Mouse (Mus musculus) CH12F3 (cell line): ENCODE data around the gene Dhx35.

Source experiments
- in situ Hi-C: fragments of 300-500 bp; cut with MboI; formaldehyde crosslinking; loops from 2 replicates; pipeline ENCODE4 v1.14.3; 2020; ENCODE audit warnings: low sequenced_read_pairs

Dhx35 gene

DNA sequence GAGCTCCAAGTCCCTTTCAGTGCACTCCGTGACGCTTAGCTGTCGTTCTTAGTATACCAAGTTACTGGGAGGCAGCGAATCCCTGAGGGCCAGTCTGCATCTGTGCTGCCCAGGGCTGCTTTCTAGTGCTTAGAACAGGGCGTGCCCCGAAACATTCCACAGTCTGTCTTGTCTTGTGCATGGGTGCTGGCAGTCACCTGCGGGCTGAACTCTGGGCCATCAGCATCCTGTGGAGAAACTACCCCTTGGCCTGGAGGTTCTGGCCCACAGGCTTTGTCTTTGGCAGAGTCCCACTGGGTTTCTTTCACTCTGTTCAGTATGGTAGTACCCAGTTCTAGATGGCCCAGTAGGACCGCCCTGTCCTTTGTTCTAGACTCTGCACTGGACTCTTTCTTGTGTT is 6.2 kb downstream of the Dhx35 start:
- in situ Hi-C loops, result no loop called here

- in situ Hi-C loops, result no loop called here
These were observed 9.0 kb downstream of the Dhx35 start for GRCm38 (mm10) chr2:158803575-158803974.

DNA sequence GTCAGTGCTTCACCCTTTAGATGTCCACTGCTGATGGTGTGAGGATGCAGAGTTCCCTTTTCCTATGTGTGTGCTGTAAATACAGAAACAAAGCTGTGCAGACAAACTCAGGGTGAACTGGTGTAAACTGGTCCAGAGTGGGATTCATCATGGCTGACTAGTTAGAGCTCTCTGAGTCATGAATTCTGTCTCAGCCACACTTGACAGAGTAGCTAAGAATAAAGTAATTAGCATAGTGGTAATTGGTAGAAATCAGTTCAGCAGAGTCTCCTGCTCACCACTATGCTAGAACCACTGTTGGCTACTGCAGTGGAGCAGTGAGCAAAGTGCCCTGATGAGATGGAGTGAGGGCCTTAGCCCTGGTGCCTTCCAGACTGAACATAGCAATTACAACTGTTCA is 21.1 kb downstream of the Dhx35 start:
- in situ Hi-C loops, result no loop called here

GRCm38 (mm10) chr2:158816239-158816638 is 21.6 kb downstream of the Dhx35 start:
- in situ Hi-C loops, result no loop called here

DNA sequence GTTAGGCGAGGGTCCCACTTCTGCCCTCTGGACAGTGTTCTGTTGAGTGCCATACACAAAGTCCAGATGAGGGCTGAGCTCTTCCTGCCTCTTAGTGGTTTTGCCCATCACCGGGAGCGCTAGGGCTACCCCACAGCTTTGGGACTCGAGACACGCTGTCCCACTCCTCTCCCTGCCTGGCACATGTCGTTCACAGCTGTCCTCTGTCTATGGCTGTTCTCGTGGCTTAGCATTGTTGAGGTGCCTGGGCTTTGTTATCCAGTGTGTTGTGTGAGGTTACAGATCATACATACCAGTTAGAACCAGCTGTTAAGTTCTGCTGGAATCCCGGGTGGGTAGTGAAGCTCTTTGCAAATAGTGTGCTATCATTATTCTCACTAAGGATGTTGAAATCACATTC is 23.1 kb downstream of the Dhx35 start:
- in situ Hi-C loops, result no loop called here

DNA sequence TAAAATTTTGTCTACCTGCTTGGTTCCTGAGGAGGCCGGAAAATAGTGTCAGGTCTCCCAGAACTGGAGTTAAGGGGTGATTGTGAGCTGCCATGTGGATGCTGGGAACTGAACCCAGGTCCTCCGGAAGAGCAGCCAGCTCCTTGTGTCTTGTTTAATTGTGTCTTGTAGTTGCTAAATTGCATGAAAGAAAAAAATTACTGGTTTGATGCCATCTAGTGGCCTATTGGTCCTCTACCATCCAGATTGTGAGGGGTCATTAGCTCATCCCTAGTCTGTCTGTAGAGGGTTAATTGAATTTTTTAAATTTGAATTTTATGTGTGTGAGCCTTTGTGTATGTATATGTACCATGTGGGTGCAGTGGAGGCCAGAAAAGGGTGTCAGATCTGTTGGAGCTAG is 33.5 kb downstream of the Dhx35 start:
- in situ Hi-C loops, result no loop called here

GRCm38 (mm10) chr2:158829746-158830145 is 35.1 kb downstream of the Dhx35 start:
- in situ Hi-C loops, result no loop called here

DNA sequence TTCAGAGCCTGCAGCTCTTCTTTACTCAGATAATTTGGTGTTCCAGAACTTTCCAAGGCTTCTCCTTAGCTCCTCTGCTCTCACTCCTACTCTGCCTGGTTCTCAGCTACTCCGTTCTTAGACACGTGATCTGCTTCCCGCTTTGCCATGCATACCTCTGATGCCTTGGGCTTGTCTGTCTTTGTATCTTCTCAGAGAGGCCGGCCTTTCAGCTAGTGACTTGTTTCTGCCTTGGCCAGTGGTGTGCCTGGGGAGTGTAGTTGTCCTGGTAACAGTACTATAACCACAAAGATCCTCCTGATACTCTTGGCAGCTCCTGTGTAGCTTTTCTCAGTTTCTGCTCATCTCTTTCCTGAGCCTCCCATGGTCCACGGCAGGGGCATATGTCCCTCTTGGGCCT is 38.6 kb downstream of the Dhx35 start:
- in situ Hi-C loops, result no loop called here

GRCm38 (mm10) chr2:158833645-158834044 is 39.0 kb downstream of the Dhx35 start:
- in situ Hi-C loops, result no loop called here

- in situ Hi-C loops, result no loop called here
These were observed 48.7 kb downstream of the Dhx35 start for GRCm38 (mm10) chr2:158843287-158843686.

DNA sequence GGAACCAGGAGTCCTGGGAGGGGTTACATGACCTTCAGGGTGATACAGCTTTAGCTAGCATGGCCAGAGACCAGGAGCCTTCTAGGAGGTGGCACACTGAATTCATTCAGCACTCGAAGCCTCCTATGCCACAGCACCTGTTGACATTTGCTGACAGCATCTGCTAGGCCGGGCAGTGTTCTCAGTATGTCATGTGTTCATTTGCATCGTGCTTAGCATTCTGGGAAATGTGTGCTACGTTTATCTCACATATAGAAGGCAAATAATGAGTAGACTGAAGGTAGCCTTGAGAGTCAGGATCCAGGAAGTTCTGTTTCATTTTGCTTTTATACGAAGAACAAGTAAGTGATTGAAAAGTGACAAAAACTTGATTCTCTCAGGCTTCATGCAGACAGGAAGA is 50.4 kb downstream of the Dhx35 start:
- in situ Hi-C loops, result no loop called here

- in situ Hi-C loops, result no loop called here
These were observed 51.6 kb downstream of the Dhx35 start for GRCm38 (mm10) chr2:158846208-158846607.

DNA sequence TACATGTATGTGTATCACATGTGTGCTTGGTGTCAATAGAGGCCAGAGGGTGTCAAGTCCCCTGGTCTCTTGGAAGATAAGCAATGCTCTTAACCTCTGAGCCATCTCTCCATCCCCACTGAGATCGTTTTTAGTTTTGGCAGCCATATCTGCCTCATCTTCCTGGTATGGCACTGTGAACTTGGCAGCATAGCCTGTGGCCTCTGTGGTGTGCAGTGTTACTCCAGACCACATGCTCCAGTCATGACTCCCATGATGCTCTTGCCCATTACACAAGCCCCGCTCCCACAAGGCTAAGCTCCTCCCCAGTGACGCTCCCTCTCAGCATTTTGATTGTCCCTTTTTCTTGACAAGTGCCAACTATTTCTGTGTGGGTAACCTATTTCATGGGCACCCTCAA is 53.4 kb downstream of the Dhx35 start:
- in situ Hi-C loops, result no loop called here

GRCm38 (mm10) chr2:158849416-158849815 is 54.8 kb downstream of the Dhx35 start:
- in situ Hi-C loops, result no loop called here

- in situ Hi-C loops, result loop anchor here (25.0 kb wide), 1 partner anchor 315 kb away; no protein-coding TSS in a partner anchor
These were observed 58.0 kb downstream of the Dhx35 start for GRCm38 (mm10) chr2:158852579-158852978.

DNA sequence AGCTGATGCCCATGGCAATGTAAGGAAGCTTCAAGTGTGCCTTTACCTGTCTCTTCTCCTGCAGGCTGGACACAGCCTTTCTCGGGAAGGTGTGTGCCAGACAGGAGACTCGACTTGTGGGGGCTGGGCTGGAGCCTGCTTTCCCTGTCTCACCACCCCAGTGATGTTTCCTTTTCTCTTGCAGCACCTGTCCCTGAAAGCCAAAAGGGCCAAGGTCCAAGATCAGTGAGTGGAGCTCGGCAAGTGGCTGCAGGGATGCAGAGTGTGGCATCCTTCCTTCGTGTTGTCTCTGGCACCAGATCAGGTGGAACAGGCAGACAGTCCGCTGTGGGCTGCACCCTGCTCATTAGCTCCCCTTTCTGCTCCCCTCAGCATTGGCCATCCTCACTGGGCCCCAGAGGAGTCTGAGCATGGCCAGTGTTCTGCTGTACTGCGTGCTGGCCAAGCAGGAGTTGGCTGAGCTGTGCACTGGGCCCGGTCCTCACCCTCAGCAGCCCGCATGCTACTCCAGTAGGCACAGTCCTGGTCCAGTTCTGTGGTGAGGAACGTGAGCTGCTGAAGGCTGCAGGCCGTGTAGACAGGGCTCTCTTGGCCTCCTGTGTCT is 62.4 kb downstream of the Dhx35 start:
- in situ Hi-C loops, result loop anchor here (25.0 kb wide), 1 partner anchor 320 kb away; no protein-coding TSS in a partner anchor

GRCm38 (mm10) chr2:158857579-158857978 is 63.0 kb downstream of the Dhx35 start:
- in situ Hi-C loops, result loop anchor here (25.0 kb wide), 1 partner anchor 320 kb away; no protein-coding TSS in a partner anchor

DNA sequence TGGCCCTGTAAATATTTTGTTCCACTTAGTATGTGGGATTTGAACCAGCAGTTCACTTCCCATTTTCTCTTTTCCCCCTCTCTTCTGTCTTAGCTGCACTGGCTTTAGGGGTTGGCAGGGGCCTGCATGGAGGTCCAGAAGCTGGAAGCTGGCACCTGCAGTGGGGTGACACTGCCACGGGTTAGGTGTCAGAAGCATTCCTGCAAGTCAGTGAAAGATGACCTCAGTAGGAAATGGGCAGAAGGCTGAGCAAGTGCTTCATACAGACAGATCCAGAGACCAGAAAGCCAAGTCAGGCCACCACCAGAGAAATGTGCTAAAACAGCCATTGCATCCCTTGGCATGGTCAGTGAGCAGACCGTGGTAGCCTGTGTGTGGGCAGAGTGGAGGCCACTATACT is 66.5 kb downstream of the Dhx35 start:
- in situ Hi-C loops, result loop anchor here (25.0 kb wide), 1 partner anchor 324 kb away; no protein-coding TSS in a partner anchor

DNA sequence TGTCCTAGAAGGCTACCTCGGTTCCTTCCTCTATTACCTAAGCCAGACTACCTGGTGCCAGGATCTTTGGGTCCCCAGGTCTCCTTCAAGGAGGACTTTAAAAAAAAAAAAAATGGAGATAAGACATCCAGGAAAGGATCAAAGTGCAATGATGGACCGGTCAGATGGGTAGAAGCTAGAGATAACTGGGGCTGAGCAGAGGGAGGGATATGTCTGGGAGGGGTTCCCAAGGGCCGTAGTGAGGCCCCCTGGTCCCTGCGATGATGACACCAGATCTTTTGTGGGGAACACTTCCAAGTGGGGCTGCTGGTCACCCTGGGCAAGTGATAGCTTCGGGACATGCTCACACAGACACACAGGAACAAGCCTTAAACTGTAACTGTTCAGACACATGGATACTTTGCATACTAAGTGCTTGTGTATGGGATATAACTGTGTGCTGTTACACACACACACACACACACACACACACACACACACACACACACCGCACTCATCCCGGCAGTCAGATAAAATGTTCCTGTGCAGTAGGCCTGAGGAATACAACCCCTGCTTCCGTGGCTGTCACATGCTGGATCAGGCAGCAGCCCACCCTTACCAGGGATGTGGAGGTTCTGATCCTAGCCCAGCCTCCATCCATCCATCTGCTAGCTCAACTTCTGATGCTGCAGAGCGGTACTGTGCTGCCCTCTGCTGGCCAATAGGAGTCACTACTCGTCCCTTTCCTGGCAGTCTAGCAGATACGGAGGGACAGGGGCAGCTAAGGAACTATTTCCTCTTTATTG is 68.9 kb downstream of the Dhx35 start:
- in situ Hi-C loops, result loop anchor here (25.0 kb wide), 1 partner anchor 326 kb away; no protein-coding TSS in a partner anchor

GRCm38 (mm10) chr2:158864126-158864458 is 69.5 kb downstream of the Dhx35 start:
- in situ Hi-C loops, result loop anchor here (25.0 kb wide), 1 partner anchor 327 kb away; no protein-coding TSS in a partner anchor

- in situ Hi-C loops, result loop anchor here (25.0 kb wide), 1 partner anchor 328 kb away; no protein-coding TSS in a partner anchor
These were observed 70.8 kb downstream of the Dhx35 start for GRCm38 (mm10) chr2:158865358-158865757.

DNA sequence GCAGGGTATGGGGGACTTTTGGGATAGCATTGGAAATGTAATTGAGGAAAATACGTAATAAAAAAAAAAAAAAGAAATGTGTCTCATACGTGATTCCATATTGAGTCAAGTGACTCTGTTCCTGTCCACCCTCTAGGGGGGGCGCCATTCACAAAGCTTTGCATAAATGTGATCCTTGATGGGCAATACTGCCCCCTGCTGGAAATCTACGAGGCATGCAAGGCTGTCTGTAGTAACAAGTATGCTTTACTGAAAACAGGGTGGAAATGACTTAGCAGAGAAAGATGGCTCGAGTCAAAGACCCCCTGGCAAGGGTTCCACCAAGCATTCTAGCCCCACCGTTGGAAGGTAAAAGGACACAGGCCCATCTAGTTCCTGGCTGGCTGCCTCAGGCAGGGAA is 92.0 kb downstream of the Dhx35 start:
- in situ Hi-C loops, result no loop called here
